Mouse (Mus musculus) urinary bladder, postnatal 25 days (tissue): Measurements from ENCODE around the gene Hist1h3d.
"Not testable (repeated sequence)": the region's sequence is repeated elsewhere in the genome, so short reads cannot be mapped to it uniquely, and the experiment has no call there.

ENCODE experiments used
- DNase-seq: peaks from one replicate; pipeline ENCODE4 v3.0.0; 2022; ENCODE audit warnings: low spot score

Hist1h3d gene

DNA sequence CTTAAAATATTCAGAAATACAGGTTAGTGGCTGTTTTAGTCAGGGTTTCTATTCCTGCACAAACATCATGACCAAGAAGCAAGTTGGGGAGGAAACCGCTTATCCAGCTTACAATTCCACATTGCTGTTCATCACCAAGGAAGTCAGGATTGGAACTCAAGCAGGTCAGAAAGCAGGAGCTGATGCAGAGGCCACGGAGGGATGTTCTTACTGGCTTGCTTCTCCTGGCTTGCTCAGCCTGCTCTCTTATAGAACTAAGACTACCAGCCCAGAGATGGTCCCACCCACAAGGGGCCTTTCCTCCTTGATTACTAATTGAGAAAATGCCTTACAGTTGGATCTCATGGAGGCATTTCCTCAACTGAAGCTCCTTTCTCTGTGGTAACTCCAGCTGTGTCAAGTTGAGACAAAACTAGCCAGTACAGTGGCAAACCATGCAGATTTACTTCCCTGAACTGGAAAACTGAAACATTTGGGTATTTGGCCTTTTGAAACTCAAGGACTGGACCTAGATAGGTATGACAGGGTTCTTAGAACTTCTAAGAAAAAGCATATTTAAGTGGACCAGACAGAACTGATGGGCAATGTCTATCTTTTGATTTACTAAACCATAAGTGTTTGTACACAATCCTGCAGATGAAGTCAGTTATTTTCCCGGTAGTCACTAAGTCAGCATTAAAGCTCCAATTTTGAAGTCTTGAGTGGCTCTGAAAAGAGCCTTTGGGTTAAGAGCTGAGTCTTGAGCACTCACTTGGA lies 33.2 kb upstream of the Hist1h3d start:
- DNase-seq = not testable (repeated sequence)

DNA sequence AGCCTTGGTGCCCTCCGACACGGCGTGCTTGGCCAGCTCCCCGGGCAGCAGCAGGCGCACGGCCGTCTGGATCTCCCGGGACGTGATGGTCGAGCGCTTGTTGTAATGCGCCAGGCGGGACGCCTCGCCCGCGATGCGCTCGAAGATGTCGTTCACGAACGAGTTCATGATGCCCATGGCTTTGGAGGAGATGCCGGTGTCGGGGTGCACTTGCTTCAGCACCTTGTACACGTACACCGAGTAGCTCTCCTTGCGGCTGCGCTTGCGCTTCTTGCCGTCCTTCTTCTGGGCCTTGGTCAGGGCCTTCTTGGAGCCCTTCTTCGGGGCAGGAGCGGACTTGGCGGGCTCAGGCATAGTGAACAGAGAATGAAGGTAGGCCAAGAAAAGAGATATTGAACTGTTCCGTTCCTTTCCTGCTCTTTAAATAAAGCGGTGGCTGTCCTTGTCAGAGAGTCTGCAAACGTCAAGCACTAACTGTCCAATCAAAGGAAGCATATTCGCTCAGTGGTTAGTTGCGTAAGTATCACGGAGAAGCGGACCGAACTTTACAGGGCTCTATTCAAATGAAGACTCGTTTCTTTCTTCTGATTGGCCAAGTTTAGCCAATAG lies 32.5 kb upstream of the Hist1h3d start, which contains the start of gene Hist1h2bh:
Gene Hist1h2bh (minus strand): TSS at position 394 of the 609 bp plus-strand sequence.
- DNase-seq = not testable (repeated sequence)

DNA sequence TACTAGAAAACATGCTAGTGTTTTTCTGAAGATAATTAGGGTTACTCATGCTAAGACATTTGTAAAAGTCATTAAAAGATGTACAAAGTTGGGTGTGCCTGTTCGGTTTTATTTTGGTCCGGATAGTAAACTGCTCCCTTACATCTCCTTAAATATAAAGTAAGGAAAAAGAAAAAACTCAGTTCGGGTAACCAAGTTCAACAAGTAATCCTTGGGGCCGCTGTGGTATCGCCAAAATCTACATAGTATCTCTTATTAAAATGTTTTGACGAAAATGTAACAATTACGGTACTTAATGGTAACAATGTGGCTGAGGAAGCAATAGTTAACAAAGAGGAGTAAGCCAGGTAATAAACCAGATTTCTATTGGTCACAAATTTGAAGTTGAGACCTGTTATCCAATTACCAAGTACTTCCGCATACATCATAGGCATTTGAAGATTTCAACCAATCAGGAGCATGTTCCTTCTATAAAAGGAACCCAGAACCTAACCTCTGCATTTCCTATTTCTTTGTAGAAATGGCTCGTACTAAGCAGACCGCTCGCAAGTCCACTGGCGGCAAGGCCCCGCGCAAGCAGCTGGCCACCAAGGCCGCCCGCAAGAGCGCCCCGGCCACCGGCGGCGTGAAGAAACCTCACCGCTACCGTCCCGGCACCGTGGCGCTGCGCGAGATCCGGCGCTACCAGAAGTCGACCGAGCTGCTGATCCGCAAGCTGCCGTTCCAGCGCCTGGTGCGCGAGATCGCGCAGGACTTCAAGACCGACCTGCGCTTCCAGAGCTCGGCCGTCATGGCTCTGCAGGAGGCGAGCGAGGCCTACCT lies 31.4 kb upstream of the Hist1h3d start, which contains the start of gene Hist1h3f:
Gene Hist1h3f (plus strand): TSS at position 88 of the 822 bp plus-strand sequence.
- DNase-seq = peak; percentile 48

DNA sequence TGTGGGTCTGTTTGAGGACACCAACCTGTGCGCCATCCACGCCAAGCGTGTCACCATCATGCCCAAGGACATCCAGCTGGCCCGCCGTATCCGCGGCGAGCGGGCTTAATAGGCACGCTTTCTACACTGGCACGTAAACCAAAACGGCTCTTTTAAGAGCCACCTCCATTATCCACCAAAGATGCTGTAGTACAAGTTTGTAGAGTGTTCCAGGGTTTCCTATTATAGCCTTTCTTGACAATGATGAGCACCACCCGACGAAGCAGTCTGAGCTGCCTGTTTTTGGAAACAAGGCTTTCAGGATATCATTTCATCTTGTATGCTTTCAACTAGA lies 30.8 kb upstream of the Hist1h3d start:
- not testable (repeated sequence) for DNase-seq

DNA sequence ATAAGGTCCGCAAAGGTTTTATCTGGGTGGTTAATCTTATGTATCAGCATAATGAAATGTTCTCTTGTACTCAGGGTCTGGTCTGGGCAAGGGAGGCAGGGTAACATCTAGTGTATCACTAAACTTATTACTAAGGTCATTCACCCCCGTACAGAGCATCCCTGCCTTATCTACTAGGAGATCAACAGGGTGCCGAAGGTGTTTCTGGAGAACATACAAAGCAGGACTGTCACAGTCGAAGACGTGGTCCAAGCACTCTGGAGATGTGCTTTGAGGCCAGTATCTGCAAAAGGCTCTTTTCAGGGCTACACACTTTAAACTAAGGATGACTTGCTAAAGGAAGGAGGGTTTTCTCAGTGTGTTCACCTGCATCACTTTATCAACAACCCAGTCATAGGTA lies 28.9 kb upstream of the Hist1h3d start:
- DNase-seq = no peak

DNA sequence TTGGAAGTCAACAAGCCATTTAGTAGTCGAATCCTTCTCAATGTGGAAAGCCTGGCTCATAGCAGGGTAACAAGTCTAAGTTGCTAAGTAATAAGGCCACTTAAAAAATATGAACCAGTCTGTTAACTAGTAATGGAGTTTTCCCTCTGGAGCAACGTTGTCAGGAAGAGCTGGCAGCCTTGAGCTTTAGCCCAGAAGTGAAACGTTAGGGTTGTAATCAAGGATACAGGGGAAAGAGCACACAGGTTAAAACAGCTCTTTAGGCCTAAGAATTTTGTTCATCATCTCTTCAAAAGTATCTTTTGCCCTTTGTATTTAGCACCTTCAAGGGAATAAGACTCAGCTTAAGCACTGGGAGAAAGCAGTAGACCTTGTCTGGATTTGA lies 24.8 kb upstream of the Hist1h3d start:
- no peak for DNase-seq

DNA sequence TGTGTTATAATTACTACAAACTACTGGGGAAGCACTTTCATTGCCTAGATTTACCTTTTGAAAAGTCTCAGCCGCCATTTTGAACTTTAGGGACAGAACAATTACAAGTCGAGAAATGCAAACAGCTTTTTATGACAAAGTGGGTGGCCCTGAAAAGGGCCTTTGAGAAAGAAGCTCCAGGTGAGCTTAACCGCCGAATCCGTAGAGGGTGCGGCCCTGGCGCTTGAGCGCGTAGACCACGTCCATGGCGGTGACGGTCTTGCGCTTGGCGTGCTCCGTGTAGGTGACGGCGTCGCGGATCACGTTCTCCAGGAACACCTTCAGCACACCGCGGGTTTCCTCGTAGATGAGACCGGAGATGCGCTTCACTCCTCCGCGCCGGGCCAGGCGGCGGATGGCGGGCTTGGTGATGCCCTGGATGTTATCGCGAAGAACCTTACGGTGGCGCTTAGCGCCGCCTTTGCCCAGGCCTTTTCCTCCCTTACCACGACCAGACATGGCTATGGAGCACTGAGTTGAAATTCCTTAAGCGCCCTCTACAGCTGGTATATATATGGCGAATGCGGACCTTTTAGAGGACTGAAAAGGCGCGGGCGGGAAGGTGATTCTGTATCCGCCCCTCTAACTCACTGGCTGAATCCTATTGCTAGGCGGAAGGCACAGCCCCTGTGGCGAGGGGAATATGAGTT lies 24.3 kb upstream of the Hist1h3d start, which contains the start of gene Hist1h4f:
Gene Hist1h4f (minus strand): TSS at position 503 of the 689 bp plus-strand sequence.
- DNase-seq = peak; percentile 71

DNA sequence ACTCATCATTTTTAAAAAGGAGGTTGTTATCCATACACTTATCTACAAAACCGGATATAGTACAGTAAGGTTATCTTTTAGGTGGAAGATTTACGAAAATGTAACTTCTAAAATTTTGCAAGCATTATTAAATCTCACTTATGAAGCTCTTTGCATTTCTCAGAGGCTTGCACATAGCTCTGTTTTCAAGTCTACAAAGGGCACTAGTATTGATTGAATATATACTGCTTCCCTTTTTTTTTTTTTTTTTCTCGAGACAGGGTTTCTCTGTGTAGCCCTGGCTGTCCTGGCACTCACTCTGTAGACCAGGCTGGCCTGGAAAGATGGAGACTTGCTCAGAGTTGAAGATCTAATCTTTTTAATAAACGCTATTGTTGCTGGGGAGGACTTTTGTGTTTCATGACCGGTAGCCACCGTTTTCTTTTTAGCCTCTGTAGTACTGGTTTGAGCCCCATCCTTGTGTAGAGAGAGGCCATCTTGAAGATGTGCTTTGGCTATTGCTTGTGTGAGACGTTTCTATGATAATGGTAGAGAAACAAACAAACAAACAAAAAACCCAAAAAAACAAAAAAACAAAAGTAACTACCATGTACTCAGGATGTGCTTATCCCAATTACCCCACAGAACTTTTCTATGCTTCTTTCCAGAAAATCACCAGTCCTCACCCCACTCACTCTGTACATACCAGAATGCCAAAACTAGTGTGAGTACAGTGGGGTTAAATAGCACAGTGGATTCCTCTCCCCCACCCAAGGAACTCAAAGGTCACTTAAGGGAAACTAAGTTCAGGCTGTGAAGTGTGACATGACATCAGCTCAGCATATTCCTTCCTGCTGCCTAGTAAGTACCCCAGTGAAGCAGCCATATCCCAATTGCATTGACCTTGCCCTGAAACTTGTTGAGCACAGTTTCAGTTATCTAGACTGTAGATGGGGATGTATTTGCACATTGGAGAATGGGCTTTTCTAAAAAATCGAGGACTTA lies 23.3 kb upstream of the Hist1h3d start:
- DNase-seq = no peak

DNA sequence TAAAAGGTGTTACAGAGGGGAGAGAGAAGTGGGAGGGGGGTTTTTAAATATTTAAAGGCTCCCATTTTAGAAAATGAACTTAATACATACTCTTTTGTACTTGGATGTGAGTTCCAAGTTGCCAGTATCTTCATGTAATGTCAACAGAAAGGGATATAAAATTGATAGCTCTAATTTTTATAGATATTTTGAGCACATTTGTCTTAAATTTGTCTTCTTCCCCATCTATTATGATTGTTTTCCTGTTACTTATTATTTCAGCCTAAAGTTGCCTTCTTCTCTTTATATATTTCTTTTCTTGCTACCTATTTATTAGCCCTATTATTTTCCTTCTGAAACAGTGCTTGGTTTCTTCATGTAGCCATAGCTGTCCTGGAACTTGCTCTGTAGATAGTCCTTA lies 22.6 kb upstream of the Hist1h3d start, which contains the start of gene Hist1h1d:
Gene Hist1h1d (plus strand): TSS at position 301 of the 400 bp plus-strand sequence.
- DNase-seq = no peak

DNA sequence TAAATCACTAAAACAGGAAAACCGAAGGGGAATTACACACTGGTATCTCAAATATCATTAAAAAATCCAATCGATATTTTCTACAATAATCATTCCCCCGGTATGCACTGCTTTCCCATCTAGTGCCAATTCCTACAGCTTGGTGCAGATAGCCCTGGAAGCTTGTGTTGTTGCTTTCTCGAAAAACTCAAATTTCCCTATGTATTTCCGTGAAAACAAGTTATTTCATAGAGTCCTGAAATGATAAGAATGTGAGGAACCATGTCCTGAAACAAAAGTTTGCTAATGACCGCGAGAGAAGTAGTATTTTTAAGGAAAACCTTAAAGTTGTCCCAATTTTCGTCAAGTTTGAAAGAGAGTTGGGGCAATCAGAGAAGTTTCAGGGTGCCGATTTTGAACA lies 21.2 kb upstream of the Hist1h3d start:
- no peak for DNase-seq

DNA sequence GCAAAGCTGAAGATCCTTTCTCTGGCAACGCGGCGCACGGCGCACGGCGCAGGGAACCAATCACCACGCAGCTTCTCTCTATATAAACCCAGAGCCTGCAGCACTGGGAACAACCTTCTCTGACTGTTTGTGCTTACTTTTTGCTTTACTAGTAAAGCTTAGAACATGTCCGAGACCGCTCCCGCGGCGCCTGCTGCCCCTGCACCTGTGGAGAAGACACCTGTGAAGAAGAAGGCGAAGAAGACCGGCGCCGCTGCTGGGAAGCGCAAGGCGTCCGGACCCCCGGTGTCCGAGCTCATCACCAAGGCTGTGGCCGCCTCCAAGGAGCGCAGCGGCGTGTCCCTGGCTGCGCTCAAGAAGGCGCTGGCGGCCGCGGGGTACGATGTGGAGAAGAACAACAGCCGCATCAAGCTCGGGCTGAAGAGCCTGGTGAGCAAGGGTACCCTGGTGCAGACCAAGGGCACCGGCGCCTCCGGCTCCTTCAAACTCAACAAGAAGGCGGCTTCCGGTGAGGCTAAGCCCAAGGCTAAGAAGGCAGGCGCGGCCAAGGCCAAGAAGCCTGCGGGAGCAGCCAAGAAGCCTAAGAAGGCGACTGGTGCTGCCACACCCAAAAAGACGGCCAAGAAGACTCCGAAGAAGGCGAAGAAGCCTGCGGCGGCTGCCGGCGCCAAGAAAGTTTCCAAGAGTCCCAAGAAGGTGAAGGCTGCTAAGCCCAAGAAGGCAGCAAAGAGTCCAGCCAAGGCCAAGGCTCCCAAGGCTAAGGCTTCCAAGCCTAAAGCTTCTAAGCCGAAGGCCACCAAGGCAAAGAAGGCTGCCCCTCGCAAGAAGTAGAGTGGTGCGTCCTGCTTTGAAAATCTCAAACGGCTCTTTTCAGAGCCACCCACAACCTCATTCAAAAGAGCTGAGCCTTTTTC lies 20.4 kb upstream of the Hist1h3d start:
- DNase-seq = peak; percentile 56

DNA sequence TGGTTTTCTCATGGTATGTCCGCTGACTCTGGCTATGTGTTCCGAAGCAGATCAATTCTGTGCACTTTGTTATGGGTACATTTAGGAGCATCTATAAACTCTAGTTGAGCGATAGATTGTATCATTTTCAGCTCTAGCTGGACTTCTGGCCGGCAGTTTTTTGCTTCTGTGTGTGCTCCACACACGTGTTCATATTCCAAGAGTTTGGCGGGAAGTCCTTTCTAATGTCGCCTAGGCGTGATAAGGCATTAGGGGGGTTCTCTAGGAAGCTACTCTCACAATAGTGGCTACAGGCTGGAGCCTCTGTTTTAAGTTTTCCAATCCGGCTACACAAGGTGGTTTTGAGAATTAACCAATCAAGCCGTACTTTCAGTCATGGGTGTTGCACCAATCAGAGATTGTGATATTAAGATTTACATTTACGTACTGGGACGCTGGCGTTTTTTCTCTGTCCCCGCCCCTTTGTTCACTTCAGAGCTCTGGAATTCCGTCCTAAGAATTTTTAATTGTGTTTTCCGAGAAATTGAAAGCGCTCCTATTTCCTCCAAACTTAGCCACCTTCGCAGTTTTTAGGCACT lies 19.6 kb upstream of the Hist1h3d start:
- DNase-seq = peak; percentile 43

DNA sequence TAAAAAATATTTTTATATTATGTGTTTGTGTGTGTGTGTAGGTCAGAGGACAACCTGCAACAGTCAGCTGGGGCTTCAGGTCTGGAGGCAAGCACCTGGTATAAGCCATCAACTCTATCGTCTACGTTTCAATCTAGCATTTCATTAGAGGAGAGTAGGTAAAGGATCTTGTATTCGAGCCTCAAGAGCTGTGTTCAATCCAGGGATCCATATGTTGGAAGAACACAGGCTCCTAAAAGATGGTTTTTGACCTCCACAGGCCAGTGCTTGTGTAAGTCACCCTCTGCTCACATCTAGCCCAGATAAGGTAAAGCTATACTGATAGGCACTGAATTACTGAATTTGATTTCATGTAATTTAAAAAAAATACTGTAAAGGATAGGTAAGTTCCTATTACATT lies 18.7 kb upstream of the Hist1h3d start:
- no peak for DNase-seq

DNA sequence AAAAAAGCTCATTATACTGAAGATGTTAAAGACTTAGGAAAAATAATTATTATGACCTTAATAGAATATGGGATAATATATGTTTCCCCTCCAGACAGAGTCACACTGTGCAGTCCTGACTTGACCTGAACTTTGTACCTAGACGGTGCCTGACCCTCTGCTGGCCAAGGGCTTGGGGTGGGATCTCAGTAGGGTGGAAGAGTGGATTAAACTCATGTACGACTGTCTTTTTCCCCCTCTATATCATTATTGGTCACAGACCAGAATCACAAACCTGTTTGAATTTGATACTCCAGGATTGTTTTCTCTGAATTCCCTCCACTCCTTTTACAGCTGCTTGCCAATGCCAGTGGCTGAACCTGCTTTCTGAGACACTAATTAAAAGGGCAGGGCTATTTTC lies 14.9 kb upstream of the Hist1h3d start:
- not testable (repeated sequence) for DNase-seq

DNA sequence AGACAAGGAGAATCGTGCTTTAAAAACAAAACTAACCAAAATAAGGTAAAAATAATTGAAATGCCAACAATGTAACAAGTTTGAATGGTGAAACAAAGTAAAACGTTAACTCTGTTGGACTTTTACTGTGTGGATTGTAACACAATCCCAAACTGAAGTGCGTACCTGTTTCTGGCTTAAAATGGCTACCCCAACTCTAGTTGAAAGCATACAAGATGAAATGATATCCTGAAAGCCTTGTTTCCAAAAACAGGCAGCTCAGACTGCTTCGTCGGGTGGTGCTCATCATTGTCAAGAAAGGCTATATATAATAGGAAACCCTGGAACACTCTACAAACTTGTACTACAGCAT lies 14.1 kb upstream of the Hist1h3d start:
- DNase-seq = not testable (repeated sequence)

DNA sequence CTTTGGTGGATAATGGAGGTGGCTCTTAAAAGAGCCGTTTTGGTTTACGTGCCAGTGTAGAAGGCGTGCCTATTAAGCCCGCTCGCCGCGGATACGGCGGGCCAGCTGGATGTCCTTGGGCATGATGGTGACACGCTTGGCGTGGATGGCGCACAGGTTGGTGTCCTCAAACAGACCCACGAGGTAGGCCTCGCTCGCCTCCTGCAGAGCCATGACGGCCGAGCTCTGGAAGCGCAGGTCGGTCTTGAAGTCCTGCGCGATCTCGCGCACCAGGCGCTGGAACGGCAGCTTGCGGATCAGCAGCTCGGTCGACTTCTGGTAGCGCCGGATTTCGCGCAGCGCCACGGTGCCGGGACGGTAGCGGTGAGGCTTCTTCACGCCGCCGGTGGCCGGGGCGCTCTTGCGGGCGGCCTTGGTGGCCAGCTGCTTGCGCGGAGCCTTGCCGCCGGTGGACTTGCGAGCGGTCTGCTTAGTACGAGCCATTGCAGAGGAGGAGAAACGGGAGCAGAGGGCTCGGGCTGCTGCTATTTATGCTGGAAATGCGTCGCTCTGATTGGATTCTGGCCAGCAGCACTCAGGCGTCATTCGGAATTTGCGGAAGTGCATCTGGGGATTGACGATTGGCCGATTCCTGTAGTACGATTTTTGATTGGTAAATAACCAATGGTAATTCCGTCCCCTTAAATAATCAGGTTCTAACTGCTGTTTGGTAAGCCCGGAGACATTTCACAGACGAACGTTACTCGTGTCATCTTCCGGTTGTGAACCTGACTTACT lies 13.5 kb upstream of the Hist1h3d start, which contains the start of gene Hist1h3e:
Gene Hist1h3e (minus strand): TSS at position 487 of the 777 bp plus-strand sequence.
- peak; percentile 83 for DNase-seq

DNA sequence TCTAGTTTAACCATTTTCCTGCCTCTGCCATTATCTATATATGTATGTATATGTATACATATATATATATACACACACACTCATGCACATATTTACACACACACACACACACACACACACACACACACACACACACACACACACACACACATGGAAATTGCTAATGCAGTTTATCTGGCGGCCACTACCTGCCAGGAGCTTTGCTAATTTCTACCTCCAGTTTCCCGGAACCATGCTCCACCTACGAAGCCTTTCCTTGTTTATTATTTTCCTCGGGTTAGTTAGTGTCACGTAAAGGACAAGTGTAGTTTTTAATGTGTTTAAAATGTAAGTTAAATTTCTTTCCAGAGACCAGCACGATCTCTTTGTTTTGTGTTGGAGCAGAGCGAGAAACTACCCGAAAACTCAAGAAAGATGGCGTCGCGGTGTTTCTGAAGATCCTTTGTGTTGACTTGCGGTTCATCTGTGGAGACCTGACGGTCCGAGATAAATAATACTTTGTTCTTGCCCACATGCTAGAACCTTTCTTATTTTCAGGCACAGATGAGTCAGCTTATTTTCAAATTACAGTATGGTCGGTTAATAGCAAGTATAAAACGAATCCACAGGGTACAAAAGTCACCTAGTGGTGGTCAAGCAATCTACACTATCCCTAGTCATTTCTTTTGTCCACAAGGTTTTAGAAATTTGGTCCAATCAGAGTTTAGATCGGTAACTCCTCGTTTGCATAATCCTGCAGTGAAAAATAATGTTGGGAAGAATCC lies 12.7 kb upstream of the Hist1h3d start:
- DNase-seq = no peak

DNA sequence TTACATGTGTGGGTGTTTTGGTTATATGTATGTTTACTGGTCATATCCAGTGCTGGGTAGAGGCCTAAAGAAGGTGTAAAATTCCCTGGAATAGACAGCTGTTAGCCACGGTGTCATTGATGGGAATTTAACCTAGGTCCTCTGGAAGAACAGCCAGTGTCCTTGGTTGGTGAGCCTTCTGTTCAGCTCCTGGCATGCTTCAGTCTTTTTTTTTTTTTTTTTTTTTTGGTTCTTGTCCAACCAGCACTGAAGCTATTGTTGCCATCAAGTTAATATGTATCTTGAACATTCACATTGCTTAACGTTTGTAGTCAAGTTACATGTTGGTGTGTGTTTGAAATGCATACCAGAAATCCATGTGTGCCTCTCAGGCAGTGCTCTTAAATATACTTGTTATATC lies 11.1 kb upstream of the Hist1h3d start:
- no peak for DNase-seq
